Mouse (Mus musculus) midbrain, embryonic 13.5 days (tissue): ENCODE data around the gene Itgbl1. TPM values are rescaled to one million over a fixed set of nuclear protein-coding genes. Genes with fewer than 3 reads are reported as not detected.
"Not testable (repeated sequence)": the region's sequence is repeated elsewhere in the genome, so short reads cannot be mapped to it uniquely, and the experiment has no call there.

ENCODE experiments used
- ATAC-seq: fragments of 200-750 bp; cut with Nextera tagmentation; 2 replicates; pipeline ENCODE4 v1.8.0; 2017; ENCODE audit warnings: mild to moderate bottlenecking, moderate TSS enrichment, moderate library complexity
- H3K27ac ChIP-seq: fragments of 300-500 bp; sonication (generic); 2 replicates; pipeline ENCODE4 v1.5.1; 2015; ENCODE audit warnings: inconsistent platforms, mild to moderate bottlenecking, moderate library complexity
- H3K27me3 ChIP-seq: fragments of 300-500 bp; sonication (generic); 2 replicates; pipeline ENCODE4 v1.6.1; 2015; ENCODE audit warnings: mild to moderate bottlenecking, inconsistent platforms
- H3K36me3 ChIP-seq: fragments of 300-500 bp; sonication (generic); 2 replicates; pipeline ENCODE4 v1.6.1; 2015; ENCODE audit warnings: mild to moderate bottlenecking, inconsistent platforms
- H3K4me1 ChIP-seq: fragments of 300-500 bp; sonication (generic); replicated peaks from 2 replicates; pipeline ENCODE4 v1.6.1; 2015; ENCODE audit warnings: inconsistent platforms
- H3K4me2 ChIP-seq: fragments of 300-500 bp; sonication (generic); replicated peaks from 2 replicates; pipeline ENCODE4 v1.6.1; 2015; ENCODE audit warnings: moderate library complexity, mild to moderate bottlenecking, inconsistent platforms
- H3K4me3 ChIP-seq: fragments of 300-500 bp; sonication (generic); replicated peaks from 2 replicates; pipeline ENCODE4 v1.5.1; 2015; ENCODE audit warnings: mild to moderate bottlenecking, inconsistent platforms
- H3K9ac ChIP-seq: fragments of 300-500 bp; sonication (generic); replicated peaks from 2 replicates; pipeline ENCODE4 v1.6.1; 2015; ENCODE audit warnings: mild to moderate bottlenecking, inconsistent platforms
- H3K9me3 ChIP-seq: fragments of 300-500 bp; sonication (generic); 2 replicates; pipeline ENCODE4 v1.6.1; 2016; ENCODE audit warnings: mild to moderate bottlenecking, inconsistent platforms
- WGBS: fragments of 180-500 bp; shearing (Covaris S2); methylation state at CpG from one replicate; pipeline ENCODE4 v1.1.7; 2015; 5-methylcytosine and 5-hydroxymethylcytosine counted together
- polyA plus RNA-seq: library from polyadenylated mRNA; unstranded; fragments of >200 nt; fragmentation: Nextera tagmentation; extraction: Ambion mirVana; gene quantifications from 2 replicates; pipeline ENCODE4 v1.2.1, GENCODE M21; 2015

The Itgbl1 gene
- 1.6 and 2.1 TPM in 2 replicates for polyA plus RNA-seq

- H3K27me3 ChIP-seq = no peaks in the 10 kb centered on the region
These were observed at the start of gene Itgbl1 for GRCm38 (mm10) chr14:123659921-123660385. Gene Itgbl1 (plus strand): TSS chr14:123659971.

DNA sequence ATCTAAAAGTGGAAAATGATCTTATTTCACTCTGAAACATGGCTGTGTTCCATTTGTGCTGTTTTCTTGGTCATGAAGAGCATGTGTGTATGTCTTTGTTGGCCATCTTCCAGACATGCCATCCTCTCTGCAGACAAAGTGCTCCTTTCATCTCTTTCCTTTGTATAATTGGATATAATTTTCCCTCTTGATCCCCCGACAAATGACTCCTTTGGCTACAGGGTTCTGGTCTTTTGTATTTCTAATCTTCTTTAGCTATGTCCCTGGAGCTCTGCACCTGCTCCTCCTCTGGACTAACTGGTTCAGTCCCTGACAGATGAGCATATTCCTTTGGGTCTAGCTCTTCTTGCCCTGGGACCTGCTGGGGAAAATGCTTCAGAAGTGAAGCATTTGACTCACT, 36.8 kb upstream of the Itgbl1 start:
- Histone ChIP-seq H3K27me3 (no peaks in the 10 kb centered on the region), H3K9ac (no peak overlapping the region), H3K27ac (no peak overlapping the region), H3K4me2 (no peak overlapping the region), H3K4me1 (peaks cover 24% of the 10 kb centered on the region), H3K4me3 (no peak overlapping the region), H3K9me3 (no peaks in the 10 kb centered on the region), H3K36me3 (no peaks in the 10 kb centered on the region)
- WGBS = 0% methylated on average over 1 of the region's 1 CpGs
- ATAC-seq = peak; percentile 52

More at GRCm38 (mm10) chr14:123659921-123660385, at the start of gene Itgbl1:
- peak; percentile 37; the same call in 1 of the 2 replicates for ATAC-seq
- 42% methylated on average over 7 of the region's 7 CpGs for WGBS
- Histone ChIP-seq H3K4me3 (no peak within 1 kb of the TSS), H3K36me3 (no peaks in the 10 kb centered on the region), H3K4me1 (peaks cover 5% of the 10 kb centered on the region), H3K27ac (no peak within 1 kb of the TSS), H3K4me2 (no peak within 1 kb of the TSS), H3K9me3 (no peaks in the 10 kb centered on the region), H3K9ac (no peak within 1 kb of the TSS)

GRCm38 (mm10) chr14:123626501-123627179, 33.1 kb upstream of the Itgbl1 start, which contains the start of gene Nalcn:
Gene Nalcn (minus strand): TSS chr14:123627144.
- H3K27ac ChIP-seq = peak within 1 kb of the TSS; percentile 80
- H3K9ac ChIP-seq = peak within 1 kb of the TSS; percentile 76
- peaks cover 24% of the 10 kb centered on the region for H3K4me1 ChIP-seq
- no peaks in the 10 kb centered on the region for H3K36me3 ChIP-seq
- H3K4me3 ChIP-seq = peak within 1 kb of the TSS; percentile 55
- peak; percentile 92 for ATAC-seq
- no peaks in the 10 kb centered on the region for H3K9me3 ChIP-seq
- no peaks in the 10 kb centered on the region for H3K27me3 ChIP-seq
- WGBS = under 1% methylated on average over 47 of the region's 47 CpGs
- H3K4me2 ChIP-seq = peak within 1 kb of the TSS; percentile 76

GRCm38 (mm10) chr14:123627180-123627562, 32.6 kb upstream of the Itgbl1 start:
- Histone ChIP-seq H3K9me3 (no peaks in the 10 kb centered on the region), H3K4me1 (peaks cover 24% of the 10 kb centered on the region), H3K4me2 (peak overlapping the region; percentile 76), H3K36me3 (no peaks in the 10 kb centered on the region), H3K9ac (peak overlapping the region; percentile 76), H3K27ac (peak overlapping the region; percentile 80), H3K27me3 (no peaks in the 10 kb centered on the region), H3K4me3 (peak overlapping the region; percentile 55)
- 56% methylated on average over 3 of the region's 3 CpGs for WGBS
- no peak; the same call in 1 of the 2 replicates for ATAC-seq

DNA sequence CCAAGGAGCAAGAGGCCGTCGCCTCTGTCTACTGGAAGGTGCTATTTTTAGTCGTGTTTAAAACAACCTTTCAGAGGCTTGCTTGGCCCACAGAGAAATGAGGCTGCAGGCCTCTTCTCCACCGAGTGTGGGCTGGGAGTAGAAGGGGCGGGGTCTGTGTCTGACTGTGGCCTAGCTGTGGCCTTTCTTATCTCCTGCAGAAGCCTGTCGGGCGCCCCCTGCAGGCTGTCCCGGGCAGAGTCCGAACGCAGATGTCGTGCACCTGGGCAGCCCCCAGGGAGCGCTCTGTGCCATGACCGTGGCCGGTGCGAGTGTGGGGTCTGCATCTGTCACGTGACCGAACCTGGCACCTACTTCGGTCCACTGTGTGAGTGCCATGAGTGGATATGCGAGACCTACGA, 1.3 kb downstream of the Itgbl1 start:
- H3K36me3 ChIP-seq = no peaks in the 10 kb centered on the region
- WGBS = 18% methylated on average over 20 of the region's 20 CpGs
- ATAC-seq = peak; percentile 95
- no peak overlapping the region for H3K4me3 ChIP-seq
- no peaks in the 10 kb centered on the region for H3K27me3 ChIP-seq
- no peak overlapping the region for H3K27ac ChIP-seq
- H3K9me3 ChIP-seq = no peaks in the 10 kb centered on the region
- H3K4me1 ChIP-seq = peaks cover 5% of the 10 kb centered on the region
- H3K4me2 ChIP-seq = peak overlapping the region; percentile 36
- H3K9ac ChIP-seq = no peak overlapping the region

DNA sequence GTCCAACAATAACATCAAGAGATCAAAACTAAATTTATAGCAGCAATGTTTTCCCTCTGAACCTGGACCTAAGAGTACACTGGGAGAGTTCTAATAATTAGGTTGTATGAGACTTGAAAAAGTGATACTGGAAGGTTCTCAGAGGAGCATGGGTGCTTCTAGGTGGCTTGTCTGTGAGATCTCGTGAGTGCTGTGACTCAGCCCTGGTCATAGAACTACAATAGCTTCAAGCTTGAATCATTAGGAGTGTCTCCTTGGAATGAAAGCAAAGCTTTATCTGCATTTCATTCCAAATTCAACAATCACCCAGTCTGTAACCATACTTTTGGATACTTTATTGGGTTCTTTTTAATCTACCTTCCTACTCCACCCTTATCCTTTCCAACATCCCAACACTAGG, 2.6 kb downstream of the Itgbl1 start:
- H3K4me2 ChIP-seq = no peak overlapping the region
- no peaks in the 10 kb centered on the region for H3K36me3 ChIP-seq
- peaks cover 5% of the 10 kb centered on the region for H3K4me1 ChIP-seq
- no peak overlapping the region for H3K27ac ChIP-seq
- WGBS = 68% methylated on average over 1 of the region's 1 CpGs
- no peak for ATAC-seq
- H3K9me3 ChIP-seq = no peaks in the 10 kb centered on the region
- H3K4me3 ChIP-seq = no peak overlapping the region
- no peaks in the 10 kb centered on the region for H3K27me3 ChIP-seq
- no peak overlapping the region for H3K9ac ChIP-seq

DNA sequence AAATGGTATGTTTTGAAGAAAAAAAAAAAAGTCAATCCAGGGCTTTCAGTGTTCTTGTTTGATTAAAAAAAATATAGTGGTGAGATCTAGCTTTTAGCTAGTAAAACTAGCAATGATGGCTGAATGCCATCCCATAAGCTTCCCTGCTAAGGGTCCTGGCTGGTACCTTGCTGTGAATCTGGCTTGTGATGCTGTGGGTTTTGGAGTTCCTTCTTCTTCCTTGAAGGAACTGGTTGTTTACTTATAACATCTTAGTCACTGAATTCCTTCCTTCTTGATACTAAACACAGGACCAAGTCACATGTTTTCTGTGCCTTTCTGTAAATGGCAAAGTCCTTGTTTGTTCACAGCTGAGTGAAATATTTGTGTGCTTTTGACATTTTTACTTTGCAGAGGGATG, 3.4 kb downstream of the Itgbl1 start:
- Histone ChIP-seq H3K9ac (no peak overlapping the region), H3K9me3 (no peaks in the 10 kb centered on the region), H3K27me3 (no peaks in the 10 kb centered on the region), H3K4me3 (no peak overlapping the region), H3K4me2 (no peak overlapping the region), H3K36me3 (no peaks in the 10 kb centered on the region), H3K27ac (no peak overlapping the region), H3K4me1 (peaks cover 5% of the 10 kb centered on the region)
- ATAC-seq = no peak

- Histone ChIP-seq H3K4me3 (no peak overlapping the region), H3K9ac (no peak overlapping the region), H3K36me3 (no peaks in the 10 kb centered on the region), H3K4me2 (no peak overlapping the region), H3K4me1 (peaks cover 5% of the 10 kb centered on the region), H3K27me3 (no peaks in the 10 kb centered on the region), H3K9me3 (no peaks in the 10 kb centered on the region), H3K27ac (no peak overlapping the region)
- no peak for ATAC-seq
These were observed 4.7 kb downstream of the Itgbl1 start for GRCm38 (mm10) chr14:123664451-123664850.

DNA sequence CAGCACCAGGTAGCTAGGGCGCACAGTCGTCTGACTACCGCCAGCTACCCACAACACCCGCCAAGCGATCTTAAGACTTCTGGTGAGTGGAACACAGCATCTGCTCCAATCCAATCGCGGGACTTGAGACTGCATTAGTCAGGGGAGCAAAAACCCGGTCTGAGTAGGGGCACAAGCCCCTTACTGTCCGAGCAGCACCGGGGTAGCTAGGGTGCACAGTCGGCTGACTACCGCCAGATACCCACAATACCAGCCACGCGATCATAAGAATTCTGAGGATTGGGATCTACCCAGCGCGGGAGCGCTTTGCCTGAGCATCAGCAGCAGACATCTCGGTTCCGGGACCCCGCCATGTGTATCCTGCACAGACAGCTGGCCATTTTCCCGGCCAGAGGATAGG, 11.3 kb downstream of the Itgbl1 start:
- not testable (repeated sequence) for H3K9me3 ChIP-seq, ATAC-seq, H3K4me1 ChIP-seq, H3K27ac ChIP-seq, H3K36me3 ChIP-seq, H3K9ac ChIP-seq, H3K4me3 ChIP-seq, H3K4me2 ChIP-seq, H3K27me3 ChIP-seq
- 88% methylated on average over 21 of the region's 21 CpGs for WGBS

DNA sequence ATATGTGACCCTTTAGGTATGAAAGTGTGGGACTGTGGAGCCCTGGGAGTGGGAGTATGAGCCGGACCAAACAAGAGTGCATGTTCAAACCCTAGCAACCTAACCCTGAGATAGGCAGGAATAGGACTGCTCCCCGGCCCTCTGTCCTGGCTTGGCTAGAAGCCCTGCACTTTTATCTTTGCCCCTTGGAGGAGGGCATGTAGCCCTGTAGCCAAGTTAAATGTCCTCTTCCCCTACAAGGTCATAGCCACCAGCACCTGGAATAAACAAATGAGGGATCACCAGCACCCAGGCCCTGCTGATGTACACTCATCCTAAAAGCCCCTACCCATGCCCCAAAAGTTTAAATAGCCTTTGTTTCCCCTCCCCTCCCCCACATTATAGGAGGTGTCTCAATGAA, 18.3 kb downstream of the Itgbl1 start:
- no peaks in the 10 kb centered on the region for H3K36me3 ChIP-seq
- H3K4me2 ChIP-seq = no peak overlapping the region
- H3K27me3 ChIP-seq = no peaks in the 10 kb centered on the region
- no peaks in the 10 kb centered on the region for H3K4me1 ChIP-seq
- H3K9me3 ChIP-seq = no peaks in the 10 kb centered on the region
- ATAC-seq = no peak
- no peak overlapping the region for H3K27ac ChIP-seq
- 78% methylated on average over 2 of the region's 2 CpGs for WGBS
- no peak overlapping the region for H3K4me3 ChIP-seq
- H3K9ac ChIP-seq = no peak overlapping the region

DNA sequence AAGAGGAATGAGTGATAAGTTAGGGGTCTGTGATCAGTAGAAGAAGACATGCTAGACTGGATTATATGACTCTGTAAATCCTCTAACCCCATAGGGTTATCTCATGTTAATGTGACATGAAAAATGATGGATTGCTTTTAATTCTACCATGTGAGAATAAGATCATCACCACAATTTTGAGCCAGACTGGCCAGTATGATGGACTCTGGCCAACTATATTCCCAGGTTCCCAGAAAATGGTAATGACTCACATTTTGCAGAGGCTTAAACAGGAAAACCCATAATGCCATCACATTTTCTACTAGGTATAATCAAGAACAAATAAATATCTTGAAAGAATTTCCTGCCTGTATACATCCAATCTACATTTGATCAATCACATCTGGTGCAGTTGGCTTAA, 55.0 kb downstream of the Itgbl1 start:
- no peak for ATAC-seq
- Histone ChIP-seq H3K9ac (no peak overlapping the region), H3K36me3 (no peaks in the 10 kb centered on the region), H3K9me3 (no peaks in the 10 kb centered on the region), H3K27me3 (no peaks in the 10 kb centered on the region), H3K4me2 (no peak overlapping the region), H3K27ac (no peak overlapping the region), H3K4me3 (no peak overlapping the region), H3K4me1 (no peaks in the 10 kb centered on the region)

DNA sequence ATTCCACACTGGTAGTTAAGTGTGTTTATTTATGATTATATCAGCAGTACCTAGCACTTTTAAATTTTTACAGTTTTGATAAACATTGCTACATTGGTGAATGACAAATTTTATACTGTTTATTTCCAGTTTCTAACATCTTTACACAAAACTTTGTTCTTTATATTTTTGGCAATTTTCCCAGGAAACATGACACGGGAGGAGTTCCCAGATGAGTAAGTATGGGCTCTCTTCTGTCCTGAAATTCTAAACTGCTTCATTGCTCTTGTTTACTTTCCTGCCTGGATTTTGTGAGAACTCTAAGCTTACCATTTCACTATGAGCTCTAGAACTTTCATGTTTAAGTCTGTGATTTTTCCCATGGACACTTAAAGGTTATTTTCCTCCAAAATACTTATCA, 82.3 kb downstream of the Itgbl1 start:
- no peak for ATAC-seq
- Histone ChIP-seq H3K4me1 (no peaks in the 10 kb centered on the region), H3K9ac (no peak overlapping the region), H3K36me3 (no peaks in the 10 kb centered on the region), H3K9me3 (no peaks in the 10 kb centered on the region), H3K27ac (no peak overlapping the region), H3K27me3 (no peaks in the 10 kb centered on the region), H3K4me3 (no peak overlapping the region), H3K4me2 (no peak overlapping the region)
- WGBS = 80% methylated on average over 1 of the region's 1 CpGs

- Histone ChIP-seq H3K36me3 (no peaks in the 10 kb centered on the region), H3K9ac (no peak overlapping the region), H3K9me3 (0 out of 2 replicates have a peak, but pooled peaks cover 4% of the 10 kb centered on the region), H3K4me3 (no peak overlapping the region), H3K4me1 (no peaks in the 10 kb centered on the region), H3K27ac (no peak overlapping the region), H3K4me2 (no peak overlapping the region), H3K27me3 (no peaks in the 10 kb centered on the region)
- 62% methylated on average over 1 of the region's 1 CpGs for WGBS
- no peak for ATAC-seq
These were observed 91.2 kb downstream of the Itgbl1 start for GRCm38 (mm10) chr14:123751017-123751416.
